Mouse (Mus musculus) kidney, embryonic 16.5 days (tissue): ENCODE data around the gene Hddc3. TPM values are rescaled to one million over a fixed set of nuclear protein-coding genes. Genes with fewer than 3 reads are reported as not detected.

Experiments used
- ATAC-seq: fragments of 200-750 bp; cut with Nextera tagmentation; 2 replicates; pipeline ENCODE4 v1.8.0; 2017; ENCODE audit warnings: moderate TSS enrichment; ENCODE audit not compliant: low FRiP score, low TSS enrichment
- H3K27ac ChIP-seq: fragments of 300-500 bp; sonication (generic); 2 replicates; pipeline ENCODE4 v1.5.1; 2014; ENCODE audit warnings: low read length
- H3K27me3 ChIP-seq: fragments of 300-500 bp; sonication (generic); 2 replicates; pipeline ENCODE4 v1.6.1; 2014; ENCODE audit warnings: low read length, control low read depth, mixed read lengths; ENCODE audit not compliant: insufficient read depth
- H3K36me3 ChIP-seq: fragments of 300-500 bp; sonication (generic); 2 replicates; pipeline ENCODE4 v1.6.1; 2014; ENCODE audit warnings: low read length, control low read depth, mixed read lengths; ENCODE audit not compliant: insufficient read depth
- H3K4me1 ChIP-seq: fragments of 300-500 bp; sonication (generic); 2 replicates; pipeline ENCODE4 v1.6.1; 2014; ENCODE audit warnings: low read length, control low read depth, mixed read lengths; ENCODE audit not compliant: insufficient read depth
- H3K4me2 ChIP-seq: fragments of 300-500 bp; sonication (generic); replicated peaks from 2 replicates; pipeline ENCODE4 v1.6.1; 2014; ENCODE audit warnings: low read depth, low read length
- H3K4me3 ChIP-seq: fragments of 300-500 bp; sonication (generic); 2 replicates; pipeline ENCODE4 v1.5.1; 2014; ENCODE audit warnings: mild to moderate bottlenecking, low read length
- H3K9ac ChIP-seq: fragments of 300-500 bp; sonication (generic); replicated peaks from 2 replicates; pipeline ENCODE4 v1.6.1; 2014; ENCODE audit warnings: low read length
- H3K9me3 ChIP-seq: fragments of 300-500 bp; sonication (generic); 2 replicates; pipeline ENCODE4 v1.6.1; 2016; ENCODE audit warnings: low read length, control low read depth
- whole genome bisulfite sequencing: fragments of 180-500 bp; shearing (Covaris S2); extraction: QIAGEN DNeasy Blood & Tissue Kit; methylation state at CpG from one replicate; pipeline ENCODE4 v1.1.7; 2014; 5-methylcytosine and 5-hydroxymethylcytosine counted together
- polyA plus RNA-seq: library from polyadenylated mRNA; unstranded; fragments of >200 nt; fragmentation: Nextera tagmentation; extraction: Ambion mirVana; gene quantifications from 2 replicates; pipeline ENCODE4 v1.2.1, GENCODE M21; 2015

Hddc3 gene
- polyA plus RNA-seq = 22.6 and 23.8 TPM in 2 replicates

GRCm38 (mm10) chr7:80342858-80343257, at the start of gene Hddc3:
TSS of gene Hddc3 (plus strand) at chr7:80343104.
- peak; percentile 7; the same call in 1 of the 2 replicates for ATAC-seq
- WGBS = under 1% methylated on average over 25 of the region's 25 CpGs
- Histone ChIP-seq H3K27ac (peak within 1 kb of the TSS; percentile 67; the same call in 1 of the 2 replicates), H3K4me3 (peak within 1 kb of the TSS; percentile 66), H3K9me3 (no peaks in the 10 kb centered on the region), H3K4me1 (peaks cover 39% of the 10 kb centered on the region), H3K27me3 (no peaks in the 10 kb centered on the region), H3K4me2 (peak within 1 kb of the TSS; percentile 73), H3K36me3 (peaks cover 3% of the 10 kb centered on the region; the same call in 1 of the 2 replicates), H3K9ac (peak within 1 kb of the TSS; percentile 91)

- Histone ChIP-seq H3K36me3 (peaks cover 14% of the 10 kb centered on the region; the same call in 1 of the 2 replicates), H3K27me3 (no peaks in the 10 kb centered on the region), H3K9ac (peak within 1 kb of the TSS; percentile 84), H3K4me3 (peak within 1 kb of the TSS; percentile 79), H3K4me1 (peaks cover 28% of the 10 kb centered on the region), H3K4me2 (peak within 1 kb of the TSS; percentile 71), H3K27ac (peak within 1 kb of the TSS; percentile 88), H3K9me3 (no peaks in the 10 kb centered on the region)
- ATAC-seq = peak; percentile 100
- under 1% methylated on average over 52 of the region's 52 CpGs for WGBS
Observed at GRCm38 (mm10) chr7:80294062-80294763, 48.7 kb upstream of the Hddc3 start, which contains the start of gene Prc1. TSS of gene Prc1 (plus strand) at chr7:80294450.

- Histone ChIP-seq H3K27ac (peak overlapping the region; percentile 74), H3K36me3 (peaks cover 13% of the 10 kb centered on the region; the same call in 1 of the 2 replicates), H3K4me3 (peak overlapping the region; percentile 79), H3K9me3 (no peaks in the 10 kb centered on the region), H3K9ac (peak overlapping the region; percentile 84), H3K27me3 (no peaks in the 10 kb centered on the region), H3K4me1 (peaks cover 28% of the 10 kb centered on the region), H3K4me2 (peak overlapping the region; percentile 71)
- ATAC-seq = peak; percentile 49; the same call in 1 of the 2 replicates
- 7% methylated on average over 37 of the region's 37 CpGs for WGBS
Observed at GRCm38 (mm10) chr7:80294764-80295648, 47.9 kb upstream of the Hddc3 start.

- 88% methylated on average over 6 of the region's 6 CpGs for WGBS
- Histone ChIP-seq H3K27me3 (no peaks in the 10 kb centered on the region), H3K36me3 (peaks cover 21% of the 10 kb centered on the region), H3K9ac (peak overlapping the region; percentile 16; the same call in 1 of the 2 replicates), H3K4me1 (peaks cover 28% of the 10 kb centered on the region), H3K4me2 (peak overlapping the region; percentile 71; the same call in 1 of the 2 replicates), H3K27ac (no peak overlapping the region), H3K4me3 (no peak overlapping the region; the same call in 1 of the 2 replicates), H3K9me3 (no peaks in the 10 kb centered on the region)
- ATAC-seq = no peak
Observed at GRCm38 (mm10) chr7:80296462-80296861, 46.4 kb upstream of the Hddc3 start.

- Histone ChIP-seq H3K36me3 (peaks cover 26% of the 10 kb centered on the region), H3K4me1 (peaks cover 28% of the 10 kb centered on the region), H3K9me3 (no peaks in the 10 kb centered on the region), H3K4me2 (0 out of 2 replicates have a peak overlapping the region, but pooled peaks have one; percentile 6), H3K9ac (no peak overlapping the region), H3K27me3 (no peaks in the 10 kb centered on the region), H3K4me3 (no peak overlapping the region), H3K27ac (no peak overlapping the region)
- 83% methylated on average over 3 of the region's 3 CpGs for WGBS
- no peak for ATAC-seq
Observed at GRCm38 (mm10) chr7:80297041-80297440, 45.9 kb upstream of the Hddc3 start.

- Histone ChIP-seq H3K36me3 (peaks cover 38% of the 10 kb centered on the region), H3K9ac (no peak overlapping the region), H3K9me3 (no peaks in the 10 kb centered on the region), H3K27me3 (no peaks in the 10 kb centered on the region), H3K4me2 (no peak overlapping the region), H3K27ac (no peak overlapping the region), H3K4me3 (no peak overlapping the region), H3K4me1 (peaks cover 25% of the 10 kb centered on the region)
- ATAC-seq = no peak
- 89% methylated on average over 4 of the region's 4 CpGs for WGBS
Observed at GRCm38 (mm10) chr7:80298754-80299153, 44.1 kb upstream of the Hddc3 start.

- H3K36me3 ChIP-seq = peaks cover 44% of the 10 kb centered on the region
Observed at GRCm38 (mm10) chr7:80299568-80299967, 43.3 kb upstream of the Hddc3 start.

GRCm38 (mm10) chr7:80301522-80301921, 41.4 kb upstream of the Hddc3 start:
- Histone ChIP-seq H3K4me1 (peaks cover 13% of the 10 kb centered on the region; the same call in 1 of the 2 replicates), H3K36me3 (peaks cover 53% of the 10 kb centered on the region), H3K27me3 (no peaks in the 10 kb centered on the region), H3K27ac (no peak overlapping the region), H3K9me3 (no peaks in the 10 kb centered on the region), H3K9ac (no peak overlapping the region), H3K4me2 (no peak overlapping the region), H3K4me3 (no peak overlapping the region)
- no peak for ATAC-seq
- WGBS = 77% methylated on average over 2 of the region's 2 CpGs

More at GRCm38 (mm10) chr7:80299568-80299967, 43.3 kb upstream of the Hddc3 start:
- no peak overlapping the region for H3K4me2 ChIP-seq
- ATAC-seq = no peak
- no peak overlapping the region for H3K27ac ChIP-seq
- whole genome bisulfite sequencing = 97% methylated on average over 3 of the region's 3 CpGs
- H3K9ac ChIP-seq = no peak overlapping the region
- no peak overlapping the region for H3K4me3 ChIP-seq
- peaks cover 23% of the 10 kb centered on the region for H3K4me1 ChIP-seq
- no peaks in the 10 kb centered on the region for H3K9me3 ChIP-seq
- H3K27me3 ChIP-seq = no peaks in the 10 kb centered on the region

GRCm38 (mm10) chr7:80307766-80308165, 35.1 kb upstream of the Hddc3 start:
- 77% methylated on average over 3 of the region's 3 CpGs for WGBS
- H3K9me3 ChIP-seq = no peaks in the 10 kb centered on the region
- H3K27ac ChIP-seq = no peak overlapping the region
- H3K36me3 ChIP-seq = peaks cover 71% of the 10 kb centered on the region
- H3K4me3 ChIP-seq = no peak overlapping the region
- H3K4me2 ChIP-seq = no peak overlapping the region
- H3K27me3 ChIP-seq = no peaks in the 10 kb centered on the region
- H3K9ac ChIP-seq = no peak overlapping the region
- no peak for ATAC-seq
- H3K4me1 ChIP-seq = no peaks in the 10 kb centered on the region
